Mouse (Mus musculus): ENCODE data around the gene Ulk2. TPM values are rescaled to one million over a fixed set of nuclear protein-coding genes. Genes with fewer than 3 reads are reported as not detected.
A peak's percentile ranks its signal among the peaks of the same experiment; 100 is the strongest.
"Not testable (repeated sequence)": the region's sequence is repeated elsewhere in the genome, so short reads cannot be mapped to it uniquely, and the experiment has no call there.

The Ulk2 gene
- total RNA-seq (2021), result 100 to 1,000 TPM; 127 to 137 TPM

DNA sequence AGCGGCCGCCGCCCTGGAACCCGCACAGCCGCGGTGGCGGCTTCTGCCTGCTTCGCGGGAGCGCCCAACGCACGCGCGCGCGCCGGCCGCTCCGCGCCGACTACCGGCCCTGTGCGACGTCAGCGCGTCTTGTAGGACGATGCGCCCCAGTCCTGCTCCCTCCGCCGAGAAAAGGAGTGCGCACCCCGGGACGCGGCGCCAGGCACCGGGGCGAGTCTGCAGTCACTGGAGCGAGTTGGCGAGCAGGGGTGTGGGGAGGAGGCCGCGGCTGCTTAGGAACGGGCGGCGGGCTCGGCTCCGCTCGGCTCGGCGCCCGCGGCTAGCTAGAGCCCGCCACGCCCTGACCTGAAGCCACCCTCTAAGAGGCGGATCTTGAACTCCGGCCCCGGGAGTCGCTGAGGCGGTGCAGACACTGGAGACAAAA lies at the start of gene Ulk2:
Gene Ulk2, minus strand, starts transcription at position 86 of the 424 bp plus-strand sequence.
- DNase-seq, result peak; percentile 88
- intact Hi-C loops (cut with DNase I), result no loop called here

DNA sequence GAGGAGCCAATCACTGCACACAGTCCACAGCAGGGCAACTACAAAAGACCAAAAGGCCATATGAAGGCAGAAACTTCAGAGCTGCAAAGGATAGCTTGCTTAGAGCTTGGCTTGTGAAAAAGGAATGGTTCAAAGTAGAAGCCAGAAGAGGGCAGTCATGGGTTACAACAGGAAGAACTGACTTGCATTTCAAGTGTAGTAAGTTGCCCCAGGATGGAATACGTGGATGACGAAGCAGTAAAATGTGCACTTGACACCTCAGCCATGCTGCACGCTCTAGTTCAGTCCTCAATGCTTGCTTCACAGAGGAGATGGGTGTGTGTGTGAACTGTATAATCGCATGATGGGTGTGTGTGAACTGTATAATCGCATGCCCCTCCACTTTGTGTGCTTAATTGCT lies 27.3 kb upstream of the Ulk2 start:
- intact Hi-C loops (cut with DNase I), result no loop called here
- DNase-seq, result no peak

DNA sequence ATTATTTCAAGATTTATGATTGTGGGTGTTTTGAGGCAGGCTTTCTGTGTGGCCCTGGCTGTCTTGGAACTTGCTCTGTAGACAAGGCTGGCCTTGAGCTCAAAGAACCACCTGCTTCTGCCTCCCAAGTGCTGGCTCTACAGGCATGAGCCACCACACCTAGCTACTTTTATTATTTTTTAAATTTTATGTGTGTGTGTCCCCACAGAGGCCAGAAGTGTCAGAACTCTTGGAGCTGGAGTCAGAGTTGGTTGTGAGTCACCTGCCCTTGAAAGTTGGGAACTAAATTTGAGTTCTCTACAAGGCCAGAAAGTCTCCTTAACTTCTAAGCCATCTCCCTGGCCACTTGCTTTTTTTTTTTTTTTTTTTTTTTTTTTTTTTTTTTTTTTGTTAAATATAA lies 25.0 kb upstream of the Ulk2 start:
- DNase-seq, result no peak
- intact Hi-C loops (cut with DNase I), result no loop called here

DNA sequence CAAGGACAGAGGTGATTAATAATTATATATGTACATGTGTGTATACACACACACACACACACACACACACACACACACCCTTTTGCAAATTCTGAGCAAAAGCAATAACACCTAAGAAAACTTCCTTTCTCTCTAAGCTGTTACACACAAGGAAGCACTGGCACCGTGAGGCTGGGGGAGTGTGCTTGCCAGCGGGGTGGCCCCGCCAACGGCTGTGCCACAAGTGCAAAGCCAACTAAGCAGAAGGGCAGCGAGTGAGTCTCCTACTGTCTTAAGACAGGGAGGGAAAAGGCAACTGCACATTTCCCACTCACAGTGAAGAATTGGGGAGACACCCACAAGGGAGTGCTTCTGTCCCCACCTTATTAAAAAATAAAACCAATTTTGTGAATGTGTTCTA lies 17.0 kb upstream of the Ulk2 start:
- intact Hi-C loops (cut with DNase I), result no loop called here
- no peak for DNase-seq

DNA sequence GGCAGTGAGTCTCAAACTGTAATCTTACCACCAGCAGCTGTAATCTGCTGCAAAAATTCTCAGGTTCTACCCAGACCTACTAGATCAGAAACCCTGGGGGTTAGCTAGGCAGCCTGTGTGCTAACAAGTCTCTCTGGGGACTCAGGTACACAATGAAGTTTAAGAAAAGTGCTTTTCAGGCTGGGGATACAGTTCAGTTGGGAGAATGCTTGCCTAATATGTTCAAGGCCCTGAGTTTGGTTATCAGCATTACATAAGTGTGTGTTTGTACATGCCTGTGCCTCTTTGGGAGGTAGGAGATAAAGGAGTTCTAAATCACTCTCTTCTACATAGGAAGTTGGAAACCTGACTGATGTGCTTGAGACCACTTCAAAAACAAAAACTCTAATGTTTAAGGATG lies 12.0 kb upstream of the Ulk2 start:
- intact Hi-C loops (cut with DNase I), result no loop called here
- DNase-seq, result no peak

DNA sequence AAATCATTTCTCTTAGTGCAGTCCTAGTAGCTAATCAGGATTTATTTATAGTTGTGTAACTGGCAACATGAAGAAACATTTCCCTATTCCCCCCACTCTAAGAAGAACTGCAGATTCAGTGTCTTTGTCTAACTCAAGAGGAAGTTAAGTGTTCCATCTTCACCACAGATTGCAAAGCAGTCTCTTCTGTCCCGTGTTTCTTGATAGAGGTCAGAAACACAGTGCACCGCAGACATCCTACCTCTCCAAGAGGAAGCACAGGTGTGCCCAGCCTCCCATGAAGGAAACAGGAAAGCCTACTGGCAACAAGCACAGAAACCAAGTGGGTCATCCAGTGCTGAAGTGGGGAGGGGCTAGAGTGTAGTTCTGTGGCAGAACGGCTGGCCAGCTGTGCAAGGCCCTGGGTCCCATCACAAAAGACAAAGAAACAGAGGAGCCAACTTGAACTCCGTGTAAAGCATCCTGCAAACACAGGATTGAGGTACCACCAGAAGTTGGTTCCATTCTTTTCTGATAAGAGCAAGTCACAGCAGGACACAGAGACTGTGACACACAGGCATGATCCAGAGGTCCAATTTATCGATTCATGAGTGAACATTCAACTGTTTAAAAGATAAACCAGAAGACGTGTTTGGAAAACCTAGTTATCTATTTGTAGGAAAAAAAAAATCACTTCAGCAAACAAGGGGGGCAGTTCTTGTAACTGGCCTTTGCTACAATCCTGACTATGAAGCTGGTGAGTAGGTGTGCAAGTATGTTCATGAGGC lies 7.1 kb upstream of the Ulk2 start:
- intact Hi-C loops (cut with DNase I), result no loop called here
- no peak for DNase-seq

DNA sequence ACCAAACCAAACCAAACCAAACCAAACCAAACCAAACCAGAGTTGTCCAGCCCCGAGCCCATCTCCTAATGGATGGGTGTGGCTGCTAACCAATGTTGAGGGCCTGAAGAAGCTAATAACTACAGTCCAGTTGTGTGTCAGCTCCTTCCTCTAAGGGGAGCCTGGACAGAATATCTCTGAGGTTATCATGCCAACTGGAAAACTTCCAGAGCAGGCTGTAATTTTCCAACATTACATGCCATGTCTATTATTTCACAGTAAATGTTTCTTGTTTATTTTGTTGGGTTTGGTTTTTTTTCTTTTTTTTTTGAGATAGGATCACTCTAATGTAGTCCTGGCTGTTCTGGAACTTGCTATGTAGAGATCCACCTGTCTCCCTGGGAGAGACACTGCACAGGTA lies 4.4 kb upstream of the Ulk2 start:
- no peak for DNase-seq
- intact Hi-C loops (cut with DNase I), result no loop called here

DNA sequence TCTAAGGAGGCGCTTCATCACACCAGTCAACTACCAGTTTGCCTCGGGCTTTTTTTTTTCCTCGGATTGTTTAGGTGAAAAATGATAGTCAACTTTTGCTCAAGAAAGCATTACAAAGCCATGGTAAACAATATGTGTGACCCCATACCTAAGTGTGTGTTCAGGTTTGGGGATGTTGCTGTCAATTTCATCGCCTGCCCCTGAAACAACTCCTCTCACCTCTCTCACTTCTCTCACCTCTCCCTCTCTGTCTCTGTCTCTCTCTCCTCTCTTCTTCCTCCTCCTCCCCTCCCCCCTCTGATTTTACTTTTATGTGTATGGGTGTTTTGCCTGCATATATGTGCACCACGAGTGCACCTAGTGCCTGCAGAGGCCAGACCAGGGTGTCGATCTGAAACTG lies 666 bp upstream of the Ulk2 start:
- intact Hi-C loops (cut with DNase I), result no loop called here
- DNase-seq, result no peak

DNA sequence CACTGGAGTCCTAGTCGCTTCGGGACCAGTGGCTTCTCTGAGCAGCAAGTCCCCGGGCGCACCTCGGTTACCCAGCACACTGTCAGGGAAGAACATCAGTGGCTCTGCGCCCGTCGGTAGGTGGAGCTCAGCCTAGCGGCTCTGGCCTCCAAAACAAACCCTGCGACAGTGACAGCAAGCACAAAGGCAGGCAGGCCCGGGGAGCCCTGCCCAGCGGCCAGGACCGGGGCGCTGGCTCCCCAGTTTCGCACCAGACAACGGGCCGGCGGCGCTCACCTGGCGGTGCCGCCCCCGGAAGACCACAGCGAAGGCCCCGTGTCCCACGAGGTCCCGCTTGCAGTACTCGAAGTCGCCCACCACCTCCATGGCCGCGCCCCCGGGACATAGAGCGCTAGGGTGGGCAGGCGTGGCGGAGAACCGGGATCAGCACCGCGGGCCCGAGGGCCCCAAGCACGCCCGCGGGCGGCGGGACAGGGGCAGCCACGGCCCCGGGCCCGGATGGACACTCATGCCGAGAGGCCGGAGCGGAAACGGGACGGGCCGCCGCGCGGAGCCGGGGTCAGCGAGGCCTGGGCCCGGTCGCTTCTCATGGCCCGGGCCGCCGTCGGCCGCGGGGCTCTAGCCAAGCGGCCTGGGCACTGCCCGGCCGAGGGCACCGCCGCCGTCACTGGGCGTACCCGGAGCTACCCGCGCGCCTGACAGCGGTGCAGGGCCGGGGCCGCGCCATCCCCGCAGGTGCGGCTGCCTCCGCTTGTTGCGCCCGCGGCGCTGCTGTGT lies 474 bp downstream of the Ulk2 start:
- DNase-seq, result peak; percentile 85
- intact Hi-C loops (cut with DNase I), result no loop called here

DNA sequence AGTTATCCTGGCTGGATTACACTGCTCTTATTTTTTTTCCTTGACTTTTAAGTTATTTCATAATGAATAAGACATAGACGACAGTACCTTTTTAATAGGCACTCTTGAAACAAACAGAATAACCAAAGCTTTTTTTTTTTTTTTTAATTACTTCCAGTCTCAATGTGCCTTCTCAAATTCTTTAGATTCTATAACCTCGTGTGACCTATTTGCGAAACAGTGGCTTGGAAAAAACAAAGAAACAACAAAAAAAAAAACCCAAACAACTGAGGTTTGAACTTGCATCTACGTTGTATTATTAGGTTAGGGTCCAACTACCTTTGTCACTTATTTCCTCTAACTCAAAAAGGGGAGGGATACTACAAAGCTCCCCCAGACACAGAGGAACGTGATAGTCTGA lies 1.2 kb downstream of the Ulk2 start:
- intact Hi-C loops (cut with DNase I), result no loop called here
- DNase-seq, result no peak

DNA sequence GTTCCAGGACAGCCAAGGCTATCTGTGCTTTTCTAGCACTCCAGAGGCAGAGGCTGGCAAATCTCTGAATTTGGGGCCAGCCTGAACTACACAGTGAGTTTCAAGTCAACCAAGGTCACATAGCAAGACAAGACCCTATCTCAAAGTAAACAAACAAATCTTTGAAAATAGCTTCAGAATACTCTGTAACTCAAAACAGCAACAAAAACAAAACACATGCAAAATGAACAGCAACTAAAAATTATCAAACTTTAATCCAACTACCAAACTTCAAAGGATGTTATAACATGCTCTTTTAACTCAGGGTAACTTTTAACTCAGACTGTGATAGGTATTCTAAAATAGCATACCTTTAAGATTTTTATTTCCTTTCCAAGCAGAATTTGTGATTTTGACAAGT lies 2.0 kb downstream of the Ulk2 start:
- intact Hi-C loops (cut with DNase I), result no loop called here

DNA sequence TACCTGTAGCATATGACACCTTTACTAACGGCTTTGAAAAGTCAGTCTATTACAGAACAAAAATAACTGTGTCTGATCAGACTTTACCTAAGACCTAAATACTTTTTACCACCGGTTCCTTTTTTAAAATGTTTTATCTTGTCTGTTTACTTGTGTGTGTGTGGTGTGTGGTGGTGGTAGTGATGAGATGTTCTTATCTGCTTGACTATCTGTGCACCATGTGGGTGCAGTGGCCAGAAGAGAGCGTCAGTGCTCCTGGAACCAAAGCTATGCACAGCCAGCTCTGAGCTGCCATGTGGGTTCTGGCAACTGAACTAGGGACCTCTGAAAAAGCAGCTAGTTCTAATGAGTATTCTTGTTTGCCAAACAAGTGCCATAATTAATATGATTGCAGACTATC lies 3.7 kb downstream of the Ulk2 start:
- no peak for DNase-seq
- intact Hi-C loops (cut with DNase I), result no loop called here

More for the DNA sequence above, 2.0 kb downstream of the Ulk2 start:
- no peak for DNase-seq

DNA sequence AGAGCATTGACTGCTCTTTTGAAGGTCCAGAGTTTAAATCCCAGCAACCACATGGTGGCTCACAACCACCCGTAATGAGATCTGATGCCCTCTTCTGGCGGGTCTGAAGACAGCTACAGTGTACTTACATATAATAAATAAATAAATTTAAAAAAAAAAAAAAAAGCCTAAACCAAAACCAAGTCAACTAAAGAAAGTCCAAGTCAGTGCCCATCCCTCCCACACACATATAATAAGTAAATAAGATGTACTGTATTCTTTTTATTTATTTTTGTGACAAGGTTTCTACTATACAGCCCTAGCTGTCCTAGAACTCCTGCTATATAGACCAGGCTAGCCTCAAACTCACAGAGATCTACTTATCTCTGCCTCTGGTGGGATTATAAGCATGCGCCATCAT lies 14.2 kb downstream of the Ulk2 start:
- DNase-seq; intact Hi-C loops (cut with DNase I): not testable (repeated sequence)

DNA sequence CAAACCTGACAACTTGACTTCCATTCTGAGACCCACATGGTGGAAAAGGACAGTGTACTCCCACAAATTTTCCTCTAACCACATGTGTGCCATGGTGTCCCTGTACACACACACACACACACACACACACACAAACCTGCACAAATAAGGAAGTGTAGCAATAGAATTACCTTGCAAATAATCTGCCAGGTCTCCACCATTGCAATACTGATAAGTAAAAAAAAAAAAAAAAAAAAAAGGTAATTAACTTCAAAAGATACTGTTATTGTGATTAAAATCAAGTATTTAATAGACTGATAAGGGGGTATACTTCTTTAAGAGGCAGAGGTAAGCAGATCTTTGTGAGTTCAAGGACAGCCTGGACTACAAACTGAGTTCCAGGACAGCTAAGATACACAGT lies 14.9 kb downstream of the Ulk2 start:
- intact Hi-C loops (cut with DNase I), result no loop called here

DNA sequence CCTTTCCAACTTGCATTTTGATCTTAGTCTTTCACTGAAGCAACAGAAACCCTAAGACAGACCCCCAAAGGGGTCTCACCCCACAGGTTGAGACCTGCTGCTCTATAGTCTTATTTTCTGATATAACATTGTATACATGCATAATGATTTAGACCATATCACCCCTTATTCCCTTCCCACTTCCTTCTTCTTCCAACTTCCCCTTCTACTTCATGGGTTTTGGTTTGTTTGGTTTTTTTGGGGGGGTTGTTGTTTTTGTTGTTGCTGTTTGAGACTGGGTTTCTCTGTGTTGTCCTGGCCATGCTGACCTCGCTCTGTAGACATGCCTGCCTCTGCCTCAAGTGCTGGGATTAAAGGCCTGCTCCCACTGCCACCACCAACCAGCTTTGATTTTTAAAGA lies 15.7 kb downstream of the Ulk2 start:
- DNase-seq, result no peak
- intact Hi-C loops (cut with DNase I), result no loop called here

More for the DNA sequence above, 14.9 kb downstream of the Ulk2 start:
- no peak for DNase-seq

DNA sequence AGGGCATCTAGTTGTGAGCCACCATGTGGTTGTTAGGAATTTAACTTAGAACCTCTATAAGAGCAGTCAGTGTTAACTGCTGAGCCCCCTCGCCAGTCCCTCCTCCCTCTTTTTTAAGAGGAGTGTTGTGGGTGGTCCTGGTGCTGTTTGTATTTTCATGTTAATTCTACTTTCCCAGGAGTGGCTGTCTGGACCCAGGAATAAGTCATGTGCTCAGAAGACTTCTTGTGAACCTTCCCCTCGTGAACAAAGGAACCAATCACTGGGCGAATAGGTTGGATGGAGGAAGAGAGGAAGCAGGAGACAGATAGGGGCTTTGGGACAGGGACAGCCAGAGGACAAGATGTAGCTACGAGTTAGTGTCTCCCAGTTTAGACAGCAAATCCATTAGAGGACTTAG lies 45.1 kb downstream of the Ulk2 start:
- DNase-seq, result no peak
- intact Hi-C loops (cut with DNase I), result loop anchor here (10.0 kb wide), 1 partner anchor 85 kb away; no protein-coding TSS in a partner anchor

DNA sequence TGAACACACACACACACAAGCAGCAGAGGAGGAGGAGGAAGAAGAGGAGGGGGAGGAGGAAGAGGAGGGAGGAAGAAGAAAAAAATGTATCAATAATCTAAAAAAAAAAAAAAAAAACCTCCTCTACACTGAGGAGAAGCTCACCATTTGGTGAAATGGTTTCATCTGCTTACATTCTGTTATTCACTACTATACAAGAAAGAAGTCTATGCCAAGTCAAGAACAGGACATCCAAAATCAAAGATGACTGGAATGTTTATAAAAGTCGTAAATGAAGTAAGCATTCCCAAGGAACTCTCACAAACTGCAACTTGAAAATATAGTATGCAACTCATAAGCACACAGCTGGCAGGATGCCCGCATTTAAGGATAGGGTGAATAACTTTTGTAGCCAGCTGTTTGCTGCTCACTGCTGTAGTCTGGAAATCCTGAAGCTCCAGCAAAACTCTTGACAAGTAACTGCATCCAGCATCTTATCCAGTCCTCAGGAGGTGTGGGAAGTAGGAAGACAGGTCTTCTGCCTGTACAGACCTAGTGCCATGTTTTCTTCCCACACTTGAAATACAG lies 46.2 kb downstream of the Ulk2 start:
- no peak for DNase-seq
- intact Hi-C loops (cut with DNase I), result loop anchor here (10.0 kb wide), 1 partner anchor 86 kb away; no protein-coding TSS in a partner anchor

DNA sequence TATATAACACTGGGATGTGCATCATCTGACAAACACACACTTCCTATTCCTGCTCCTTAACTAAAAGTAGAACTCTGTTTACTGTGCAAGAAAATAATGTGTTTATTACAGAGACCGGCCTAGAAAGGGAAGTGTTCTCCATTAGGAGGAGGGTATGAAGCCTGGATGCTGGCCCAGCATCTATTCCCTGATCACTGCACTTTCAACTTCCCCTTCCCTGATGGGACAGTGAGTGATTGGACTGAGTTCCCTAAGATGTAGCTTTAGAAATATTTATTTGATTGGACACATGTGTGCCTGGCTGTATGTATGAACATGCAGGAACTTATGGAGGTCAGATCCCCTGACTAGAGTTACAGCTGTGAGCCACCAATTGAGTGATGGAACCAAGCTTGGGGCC lies 61.4 kb downstream of the Ulk2 start:
- DNase-seq, result no peak
- intact Hi-C loops (cut with DNase I), result loop anchor here (10.0 kb wide), 1 partner anchor 521 kb away; no protein-coding TSS in a partner anchor

DNA sequence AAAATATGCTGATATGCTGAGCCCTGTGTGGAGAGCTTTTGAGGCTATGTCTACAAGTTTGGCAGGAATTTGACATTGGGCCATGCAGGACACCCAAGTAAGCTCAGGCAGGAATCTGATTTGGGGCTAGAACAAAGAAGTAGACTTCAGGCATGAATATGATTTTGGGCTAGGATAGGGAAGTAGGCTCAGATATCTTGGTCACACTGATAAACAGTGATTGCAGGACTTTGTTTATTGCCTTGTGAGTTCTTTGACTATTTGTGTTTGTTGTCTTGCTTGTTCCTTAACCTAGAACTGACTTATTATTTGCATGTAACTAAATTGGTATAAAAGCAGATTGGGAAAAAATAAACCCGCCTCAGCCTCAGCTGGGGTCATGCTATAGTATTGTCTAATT lies 66.3 kb downstream of the Ulk2 start:
- intact Hi-C loops (cut with DNase I), result no loop called here
- DNase-seq, result no peak

DNA sequence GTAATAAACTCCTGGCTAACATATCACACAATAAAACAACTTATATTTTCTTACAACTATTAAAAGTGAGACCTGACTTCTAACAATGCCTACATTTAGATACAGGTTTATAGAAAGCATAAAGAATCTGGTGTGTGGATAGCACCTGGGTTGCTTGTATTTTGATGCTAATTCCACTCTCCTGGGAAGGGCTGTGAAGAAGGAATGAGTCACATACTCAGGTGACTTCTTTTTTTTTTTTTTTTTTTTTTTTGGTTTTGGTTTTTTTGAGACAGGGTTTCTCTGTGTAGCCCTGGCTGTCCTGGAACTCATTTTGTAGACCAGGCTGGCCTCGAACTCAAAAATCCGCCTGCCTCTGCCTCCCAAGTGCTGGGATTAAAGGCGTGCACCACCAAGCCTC lies 72.3 kb downstream of the Ulk2 start:
- DNase-seq, result not testable (repeated sequence)
- intact Hi-C loops (cut with DNase I), result loop anchor here (5.0 kb wide), 1 partner anchor 35 kb away; no protein-coding TSS in a partner anchor

DNA sequence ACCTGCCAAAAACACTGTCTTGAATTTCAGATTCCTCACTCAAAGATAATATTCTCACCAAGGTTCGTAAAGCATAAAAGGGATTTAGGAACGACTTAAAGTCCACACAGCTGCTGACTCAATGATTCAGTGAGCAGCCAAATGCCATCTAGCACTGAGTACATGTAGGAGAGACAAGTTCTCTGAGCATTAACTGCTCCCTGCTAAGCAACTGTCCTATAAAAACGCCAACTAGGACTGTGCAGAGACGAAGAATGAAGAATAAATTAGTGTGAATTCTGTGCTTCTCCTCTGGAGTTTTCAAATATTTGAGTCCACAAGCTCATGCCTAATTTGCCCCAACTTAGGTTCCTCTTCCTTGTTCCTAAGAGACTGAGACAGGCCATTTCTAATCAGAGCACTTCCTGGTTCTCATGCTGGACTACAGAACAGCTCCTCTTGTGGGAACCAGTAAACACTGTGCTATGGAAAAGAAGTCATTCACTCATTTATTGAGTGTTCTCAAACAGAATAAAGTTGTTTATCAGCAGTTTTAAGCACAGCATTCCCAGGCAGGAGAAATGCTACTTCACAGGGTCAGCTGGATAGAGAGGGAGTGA lies 80.2 kb downstream of the Ulk2 start:
- intact Hi-C loops (cut with DNase I), result no loop called here
- DNase-seq, result peak; percentile 18
